Mouse (Mus musculus) layer of hippocampus, postnatal 36 days (tissue): ENCODE results near the gene Crkl. TPM values are rescaled to one million over a fixed set of nuclear protein-coding genes. Genes with fewer than 3 reads are reported as not detected.

Experiments
- DNase-seq, 2 experiments: peaks; one replicate each; pipeline ENCODE4 v3.0.0; 2022
- total RNA-seq, 2 experiments: library from RNA; stranded (reverse); gene quantifications; 2 replicates each; pipeline ENCODE4 v1.2.3; 2021

The Crkl gene
- total RNA-seq, 2 experiments from 2014 or later = 36.7 to 41.0 TPM

DNA sequence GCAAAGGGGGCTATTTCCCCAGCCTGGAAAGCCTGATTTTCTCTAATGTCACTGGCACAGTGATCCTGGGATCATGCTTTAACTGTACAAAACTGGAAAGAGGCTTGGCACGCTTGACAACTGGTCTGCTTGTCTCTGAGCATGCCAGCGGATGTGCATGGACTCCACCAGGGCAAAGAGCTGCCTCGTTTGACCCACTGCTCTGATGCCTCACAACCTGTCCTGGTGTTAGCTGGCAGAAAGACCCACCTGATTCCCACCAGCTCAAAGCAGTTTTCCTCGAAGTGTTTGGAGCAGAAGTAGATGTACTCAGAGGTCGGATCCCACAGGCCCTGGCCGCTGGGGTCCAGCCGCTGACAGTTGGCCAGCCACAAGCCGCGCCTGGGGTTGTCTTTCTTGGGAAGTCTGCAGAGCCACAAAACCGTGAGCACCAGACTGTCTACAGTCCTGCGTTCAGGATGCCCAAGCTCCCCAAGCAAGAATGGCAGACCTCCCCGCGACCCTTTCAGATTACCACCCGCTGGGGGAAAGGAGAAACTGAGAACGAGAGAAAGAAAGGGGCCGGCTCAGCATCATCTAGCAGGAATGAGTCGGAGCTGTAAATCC, 78.3 kb downstream of the Crkl start:
- DNase-seq = no peak

DNA sequence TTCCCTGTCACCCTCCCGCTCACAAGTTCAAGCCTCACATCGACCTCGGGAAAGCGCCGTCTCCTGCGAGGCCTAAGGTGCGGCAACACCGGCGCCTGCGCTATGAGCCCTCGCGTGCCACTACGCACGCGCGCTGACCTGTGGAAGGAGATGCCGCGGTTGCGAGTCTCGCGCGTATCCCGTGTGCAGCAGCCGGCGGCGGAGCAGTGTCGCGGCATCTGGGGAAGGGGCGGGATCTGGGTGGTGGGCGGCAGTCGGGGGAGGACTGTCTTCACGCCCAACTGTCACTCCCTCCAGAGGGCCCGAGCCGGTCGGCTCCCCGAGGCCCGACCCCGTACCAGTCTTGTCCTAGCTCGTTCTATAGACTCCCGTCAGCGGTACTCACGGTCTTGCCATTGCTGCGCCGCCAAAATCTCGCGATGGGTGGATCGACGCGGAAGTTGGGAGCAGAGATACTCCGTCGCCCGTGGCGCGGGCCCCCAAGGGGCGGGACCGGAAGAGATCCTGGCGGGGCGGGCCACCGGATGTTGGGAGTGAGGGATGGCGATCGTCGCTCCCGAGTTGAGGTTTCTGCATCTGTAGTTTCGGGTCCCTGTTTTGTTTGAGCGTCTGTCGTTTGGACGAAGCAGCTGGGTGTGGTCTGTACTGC, 79.0 kb downstream of the Crkl start, which contains the start of gene Thap7:
Gene Thap7 (minus strand): TSS at position 497 of the 649 bp plus-strand sequence.
- peak; percentile 95 to 96 for DNase-seq

DNA sequence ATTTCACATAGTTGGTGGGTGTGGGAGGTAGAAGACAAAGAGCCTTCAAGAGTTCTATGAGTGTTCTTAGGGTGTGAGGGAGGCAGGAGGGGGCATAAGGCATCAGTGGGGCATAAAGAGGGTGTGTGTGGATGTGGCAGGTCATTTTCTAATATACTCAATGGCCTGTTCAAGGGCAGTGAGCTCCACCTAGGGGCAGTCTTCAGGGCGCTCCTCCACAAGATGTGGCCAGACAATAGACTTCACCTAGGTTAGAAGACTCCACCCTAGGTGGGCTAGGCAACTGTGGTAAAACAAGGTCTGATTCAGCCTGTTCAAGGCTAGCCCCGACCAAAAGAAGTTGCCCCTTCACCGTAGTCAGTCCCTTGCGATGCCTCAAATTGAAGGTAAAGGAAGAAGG, 80.5 kb downstream of the Crkl start:
- DNase-seq = no peak

DNA sequence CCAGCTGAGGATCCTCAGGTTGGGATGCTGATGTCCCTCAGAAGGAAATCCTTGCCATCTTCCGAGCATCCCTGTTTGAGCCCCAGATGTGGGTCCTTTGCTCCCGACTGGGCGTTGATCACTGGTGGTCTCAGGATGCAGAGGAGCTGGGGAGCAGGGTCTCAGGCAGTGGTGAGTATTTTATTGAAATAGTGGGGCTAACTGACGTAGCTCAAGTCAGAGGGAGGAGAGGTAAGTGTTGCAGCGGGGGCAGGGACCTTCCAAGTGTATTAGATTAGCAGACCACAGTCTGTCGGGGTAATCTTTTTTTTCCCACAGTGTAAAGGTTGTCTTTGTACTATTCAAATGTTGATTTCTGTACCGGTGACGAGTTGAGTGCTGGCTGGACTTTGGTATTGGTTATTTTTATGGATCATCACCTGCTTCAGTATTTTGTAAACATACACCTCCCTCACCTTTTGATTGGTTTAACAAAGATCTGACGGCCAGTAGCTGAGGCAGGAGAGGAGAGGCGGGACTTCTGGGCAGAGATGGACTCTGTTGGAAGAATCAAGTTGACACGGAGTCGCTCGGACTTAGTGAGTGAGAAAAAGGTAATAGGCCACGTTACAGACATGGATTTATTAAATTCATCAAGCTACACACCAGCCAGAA, 81.0 kb downstream of the Crkl start:
- no peak for DNase-seq

DNA sequence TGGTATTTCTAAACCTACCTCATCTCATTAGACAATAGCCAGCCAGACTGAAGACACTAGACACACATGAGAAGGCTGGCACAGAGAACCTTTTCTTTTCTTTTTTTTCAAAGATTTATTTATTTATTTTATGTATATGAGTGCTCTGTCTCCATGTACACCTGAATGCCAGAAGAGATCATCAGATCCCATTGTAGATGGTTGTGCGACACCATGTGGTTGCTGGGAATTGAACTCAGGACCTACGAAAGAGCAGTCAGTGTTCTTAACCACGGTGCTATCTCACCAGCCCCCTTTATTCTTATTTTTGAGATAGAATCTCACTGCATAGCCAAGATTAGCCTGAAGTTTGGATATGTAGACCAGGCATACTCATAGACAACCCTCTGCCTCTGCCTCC, 84.8 kb downstream of the Crkl start:
- no peak for DNase-seq

Other genes starting within 250 kb of the Crkl start
- 100 to 1,000 TPM; 157 to 159 TPM for gene Ube2l3, start 249.3 kb upstream of the Crkl start, total RNA-seq
- gene Rimbp3, start 243.4 kb upstream of the Crkl start, total RNA-seq = 1 to 10 TPM; 3.0 to 3.5 TPM
- gene Hic2, start 218.4 kb upstream of the Crkl start, total RNA-seq = 1 to 10 TPM; 4.5 to 5.9 TPM
- gene Tmem191c, start 175.9 kb upstream of the Crkl start, total RNA-seq = 100 to 1,000 TPM in 1 of 2 experiments, 10 to 100 TPM in 1; 91.2 to 112 TPM
- 1 to 10 TPM in 1 of 2 experiments, under 1 TPM in 1; 0.97 to 1.1 TPM for gene Serpind1, start 120.6 kb upstream of the Crkl start, total RNA-seq
- 10 to 100 TPM; 22.7 to 22.9 TPM for gene Snap29, start 46.0 kb upstream of the Crkl start, total RNA-seq
- 100 to 1,000 TPM; 270 to 271 TPM for gene Pi4ka, start 45.7 kb upstream of the Crkl start, total RNA-seq
- 100 to 1,000 TPM in 1 of 2 experiments, 10 to 100 TPM in 1; 99.3 to 111 TPM for gene Aifm3, start 37.6 kb downstream of the Crkl start, total RNA-seq
- 100 to 1,000 TPM; 192 to 199 TPM for gene Lztr1, start 56.7 kb downstream of the Crkl start, total RNA-seq
- gene Thap7, start 79.1 kb downstream of the Crkl start, total RNA-seq = 10 to 100 TPM; 38.6 to 44.6 TPM
- gene Lrrc74b, start 109.3 kb downstream of the Crkl start, total RNA-seq = under 1 TPM; 0.42 to 0.76 TPM
- gene P2rx6, start 109.9 kb downstream of the Crkl start, total RNA-seq = under 1 TPM; 0.58 to 0.67 TPM
- 100 to 1,000 TPM in 1 of 2 experiments, 10 to 100 TPM in 1; 93.8 to 104 TPM for gene Slc7a4, start 131.2 kb downstream of the Crkl start, total RNA-seq
- gene Smpd4, start 167.4 kb downstream of the Crkl start, total RNA-seq = 10 to 100 TPM; 48.9 to 60.5 TPM
- 10 to 100 TPM; 37.3 to 37.9 TPM for gene Ccdc74a, start 194.5 kb downstream of the Crkl start, total RNA-seq